Mouse (Mus musculus): ENCODE measurements at regions not wholly inside any gene's neighbourhood (a gene's known extent, or its start where the extent isn't known, plus 50 kb on each side); places are given as distances from the start of the nearest gene placed in this dataset.

GRCm38 (mm10) chr7:72567378-72567777 lies 261.0 kb upstream of the Mctp2 start:
- TF ChIP-seq POLR2A (IDR thresholded peaks at IDR 0.05; ENCODE audit: extremely low read depth, insufficient read depth, low read length), result no peak
- no peak for TF ChIP-seq CTCF (IDR thresholded peaks at IDR 0.05; ENCODE audit: low read depth, low read length)
